Mouse (Mus musculus) urinary bladder, postnatal 4 days (tissue): ENCODE results near the gene Gm20431.

ENCODE experiments used
- DNase-seq, 2 experiments: peaks; one replicate each; pipeline ENCODE4 v3.0.0; 2021 to 2022; ENCODE audit warnings: low spot score in 2 of 2

The Gm20431 gene

GRCm38 (mm10) chr2:167688498-167689451, 27.5 kb upstream of the Gm20431 start, which contains the start of gene Cebpb:
Gene Cebpb (plus strand): TSS chr2:167688915.
- DNase-seq = peak; percentile 86 to 87

- no peak for DNase-seq
Measured at GRCm38 (mm10) chr2:167688126-167688497, 26.8 kb upstream of the Gm20431 start.

- DNase-seq = no peak
Measured at GRCm38 (mm10) chr2:167687651-167688101, 26.4 kb upstream of the Gm20431 start.

- no peak for DNase-seq
Measured at GRCm38 (mm10) chr2:167687250-167687586, 25.9 kb upstream of the Gm20431 start.

- DNase-seq = no peak
Measured at GRCm38 (mm10) chr2:167686382-167687249, 25.3 kb upstream of the Gm20431 start.

GRCm38 (mm10) chr2:167685865-167686264, 24.6 kb upstream of the Gm20431 start:
- DNase-seq = no peak

- peak; percentile 82 to 94 for DNase-seq
Measured at GRCm38 (mm10) chr2:167685137-167685536, 23.8 kb upstream of the Gm20431 start.

GRCm38 (mm10) chr2:167683721-167684120, 22.4 kb upstream of the Gm20431 start:
- DNase-seq = no peak

GRCm38 (mm10) chr2:167680657-167681056, 19.4 kb upstream of the Gm20431 start:
- no peak for DNase-seq

GRCm38 (mm10) chr2:167679902-167680430, 18.7 kb upstream of the Gm20431 start:
- peak; percentile 67 to 85 for DNase-seq

- DNase-seq = no peak
Measured at GRCm38 (mm10) chr2:167678600-167678999, 17.3 kb upstream of the Gm20431 start.

GRCm38 (mm10) chr2:167675120-167675909, 14.0 kb upstream of the Gm20431 start:
- no peak for DNase-seq

- no peak for DNase-seq
Measured at GRCm38 (mm10) chr2:167672212-167672685, 11.0 kb upstream of the Gm20431 start.

- no peak for DNase-seq
Measured at GRCm38 (mm10) chr2:167671101-167671633, 9.9 kb upstream of the Gm20431 start.

GRCm38 (mm10) chr2:167669398-167669797, 8.1 kb upstream of the Gm20431 start:
- DNase-seq = no peak

- no peak for DNase-seq
Measured at GRCm38 (mm10) chr2:167668426-167668825, 7.1 kb upstream of the Gm20431 start.

GRCm38 (mm10) chr2:167665972-167666713, 4.8 kb upstream of the Gm20431 start:
- no peak for DNase-seq

- DNase-seq = no peak
Measured at GRCm38 (mm10) chr2:167662713-167663112, 1.4 kb upstream of the Gm20431 start.

GRCm38 (mm10) chr2:167660611-167660971, 705 bp downstream of the Gm20431 start:
- no peak for DNase-seq
